Mouse (Mus musculus) urinary bladder, postnatal 25 days (tissue): ENCODE results near the gene Polr3c.
"Not testable (repeated sequence)": the region's sequence is repeated elsewhere in the genome, so short reads cannot be mapped to it uniquely, and the experiment has no call there.

ENCODE experiments used
- DNase-seq: peaks from one replicate; pipeline ENCODE4 v3.0.0; 2022; ENCODE audit warnings: low spot score

The Polr3c gene

GRCm38 (mm10) chr3:96678456-96678855 is 49.0 kb downstream of the Polr3c start:
- no peak for DNase-seq

- no peak for DNase-seq
Measured at GRCm38 (mm10) chr3:96675690-96676089, 51.7 kb downstream of the Polr3c start.

GRCm38 (mm10) chr3:96675171-96675570 is 52.3 kb downstream of the Polr3c start:
- DNase-seq = no peak

GRCm38 (mm10) chr3:96674442-96674841 is 53.0 kb downstream of the Polr3c start:
- DNase-seq = peak; percentile 48

- no peak for DNase-seq
Measured at GRCm38 (mm10) chr3:96673514-96673913, 53.9 kb downstream of the Polr3c start.

- no peak for DNase-seq
Measured at GRCm38 (mm10) chr3:96671519-96671918, 55.9 kb downstream of the Polr3c start.

- peak; percentile 68 for DNase-seq
Measured at GRCm38 (mm10) chr3:96669727-96670468, 57.5 kb downstream of the Polr3c start, which contains the start of gene Ankrd35. TSS of gene Ankrd35 (plus strand) at chr3:96670131.

- no peak for DNase-seq
Measured at GRCm38 (mm10) chr3:96668424-96669067, 58.9 kb downstream of the Polr3c start.

- no peak for DNase-seq
Measured at GRCm38 (mm10) chr3:96667316-96667715, 60.1 kb downstream of the Polr3c start.

GRCm38 (mm10) chr3:96666916-96667315 is 60.5 kb downstream of the Polr3c start:
- DNase-seq = no peak

- not testable (repeated sequence) for DNase-seq
Measured at GRCm38 (mm10) chr3:96665732-96666363, 61.6 kb downstream of the Polr3c start.

- DNase-seq = peak; percentile 79
Measured at GRCm38 (mm10) chr3:96663432-96664239, 63.8 kb downstream of the Polr3c start.

GRCm38 (mm10) chr3:96662731-96663316 is 64.6 kb downstream of the Polr3c start:
- no peak for DNase-seq
